11 mouse cellular contexts compared by ENCODE assay signal in genomic region chr11:107156977-107157642, GRCm38 (mm10). TPM values are rescaled to one million over a fixed set of nuclear protein-coding genes. Genes with fewer than 3 reads are reported as not detected.
DNase-seq lines count a peak whose midpoint lies in the region; ATAC-seq and TF ChIP-seq lines count a peak whose summit lies in the region.
"Had no signal": no experiment of that assay in that cellular context is flagged by ENCODE, and none has a peak within 500 bp of the region (broad histone marks: within the 10 kb centered on the region; RNA-seq: fewer than 3 reads in every experiment).

No protein-coding gene starts in this region.

- H3K4me1 ChIP-seq in intestine, embryonic 14.5 days (replicated peaks; ENCODE audit: control insufficient read depth, insufficient read depth, low read length), result no peaks in the 10 kb centered on the region
- H3K4me1 ChIP-seq in intestine, postnatal 0 days (replicated peaks; ENCODE audit: control insufficient read depth, insufficient read depth, low read length), result no peaks in the 10 kb centered on the region
- H3K4me1 ChIP-seq in G1E (ENCODE audit: insufficient read depth, low read depth, low read length), result peaks cover 17% of the 10 kb centered on the region
- H3K4me1 ChIP-seq in neural tube, embryonic 15.5 days, result no peaks in the 10 kb centered on the region

- TF ChIP-seq CTCF in intestine, postnatal 0 days (IDR thresholded peaks at IDR 0.05; ENCODE audit: low read depth), result no peak
- TF ChIP-seq CTCF in G1E (IDR thresholded peaks at IDR 0.05; ENCODE audit: low read depth, low read length) (no peak), Patski (IDR thresholded peaks at IDR 0.05) (no peak)

- H3K4me2 ChIP-seq in intestine, embryonic 14.5 days (ENCODE audit: low read length), result no peak overlapping the region
- no peak overlapping the region for H3K4me2 ChIP-seq in intestine, postnatal 0 days (replicated peaks; ENCODE audit: low read depth)
- H3K4me2 ChIP-seq in neural tube, embryonic 15.5 days, result no peak overlapping the region

- H3K9ac ChIP-seq in intestine, embryonic 14.5 days (ENCODE audit: low read length), result no peak overlapping the region
- H3K9ac ChIP-seq in intestine, postnatal 0 days (ENCODE audit: low read depth, low read length), result no peak overlapping the region
- H3K9ac ChIP-seq in neural tube, embryonic 15.5 days (replicated peaks), result no peak overlapping the region

- H3K27ac ChIP-seq in intestine, embryonic 14.5 days (ENCODE audit: low read depth), result no peak overlapping the region; the same call in 1 of the 2 replicates
- H3K27ac ChIP-seq in intestine, postnatal 0 days (ENCODE audit: low read depth, low read length), result no peak overlapping the region
- no peak overlapping the region for H3K27ac ChIP-seq in neural tube, embryonic 15.5 days (replicated peaks)

- no peak for DNase-seq in intestine, embryonic 14.5 days (ENCODE audit: low spot score)
- DNase-seq in G1E (ENCODE audit: low spot score) (no peak), Patski (ENCODE audit: low read depth, low spot score) (peak; percentile 68)
- peak; percentile 50 for DNase-seq in heart, postnatal 4 days
- DNase-seq in left cerebral cortex, adult 11 months (ENCODE audit: low spot score), result no peak
- DNase-seq: cerebellum, adult 9-10 months; thymus, postnatal 14 days had no signal

- WGBS in intestine, embryonic 14.5 days, result 35% methylated on average over 5 of the region's 5 CpGs
- 41% methylated on average over 5 of the region's 5 CpGs for whole genome bisulfite sequencing in intestine, postnatal 0 days
- 61% methylated on average over 5 of the region's 5 CpGs for WGBS in neural tube, embryonic 15.5 days

- POLR2A ChIA-PET in Patski (lab: Charles Lee), result no interaction called here

- in situ Hi-C loops in Patski (cut with MboI; ENCODE audit: low pct_unique_long_range_greater_than_20kb), result no loop called here

- no peak overlapping the region for H3K4me3 ChIP-seq in intestine, embryonic 14.5 days (ENCODE audit: low read depth, low read length)
- H3K4me3 ChIP-seq in intestine, postnatal 0 days (ENCODE audit: low read depth, low read length), result no peak overlapping the region
- H3K4me3 ChIP-seq in G1E (ENCODE audit: low read depth, low read length), result no peak overlapping the region
- H3K4me3 ChIP-seq in neural tube, embryonic 15.5 days (replicated peaks), result no peak overlapping the region

- no peaks in the 10 kb centered on the region for H3K27me3 ChIP-seq in intestine, embryonic 14.5 days (replicated peaks; ENCODE audit: control insufficient read depth, insufficient read depth, low read length)
- no peaks in the 10 kb centered on the region for H3K27me3 ChIP-seq in intestine, postnatal 0 days (replicated peaks; ENCODE audit: control insufficient read depth, insufficient read depth, low read length)
- peaks cover 3% of the 10 kb centered on the region for H3K27me3 ChIP-seq in G1E (ENCODE audit: insufficient read depth, low read length)
- H3K27me3 ChIP-seq in Patski, result no peaks in the 10 kb centered on the region
- no peaks in the 10 kb centered on the region for H3K27me3 ChIP-seq in neural tube, embryonic 15.5 days (replicated peaks)

- no peaks in the 10 kb centered on the region for H3K36me3 ChIP-seq in intestine, embryonic 14.5 days (ENCODE audit: control insufficient read depth, insufficient read depth, low read length)
- H3K36me3 ChIP-seq in intestine, postnatal 0 days (ENCODE audit: control insufficient read depth, insufficient read depth), result no peaks in the 10 kb centered on the region
- H3K36me3 ChIP-seq in G1E (replicated peaks), result no peaks in the 10 kb centered on the region
- no peaks in the 10 kb centered on the region for H3K36me3 ChIP-seq in neural tube, embryonic 15.5 days

- ATAC-seq in intestine, embryonic 14.5 days (replicated peaks; ENCODE audit: low FRiP score, low TSS enrichment, low read depth), result 0 out of 2 replicates have a peak, but pooled peaks have one; percentile 15
- no peak for ATAC-seq in intestine, postnatal 0 days
- ATAC-seq in G1E (ENCODE audit: extremely low read depth, insufficient number of reproducible peaks, low FRiP score, poor library complexity, severe bottlenecking), result peak; percentile 63
- ATAC-seq in Patski, result peak; percentile 82
- no peak for ATAC-seq in neural tube, embryonic 15.5 days (ENCODE audit: low FRiP score)
- ATAC-seq: forebrain, embryonic 14.5 days; inflammation-experienced regulatory T-cells, adult 6 months had no signal

- CTCF ChIA-PET in Patski (lab: Charles Lee), result interaction anchor here (1.0 to 1.2 kb wide), 4 partner anchors 17 to 55 kb away, joined by 3 to 5 read pairs (median 4); no protein-coding TSS in a partner anchor

- peaks cover 3% of the 10 kb centered on the region; the same call in 1 of the 2 replicates for H3K9me3 ChIP-seq in intestine, embryonic 14.5 days (ENCODE audit: control insufficient read depth, low read length)
- H3K9me3 ChIP-seq in intestine, postnatal 0 days (ENCODE audit: control insufficient read depth), result no peaks in the 10 kb centered on the region
- peaks cover 5% of the 10 kb centered on the region; the same call in 1 of the 2 replicates for H3K9me3 ChIP-seq in G1E (replicated peaks)
- no peaks in the 10 kb centered on the region for H3K9me3 ChIP-seq in neural tube, embryonic 15.5 days (replicated peaks)

RNA-seq across cellular contexts. Expression of gene Bptf, which starts 25.2 kb away (rescaled TPM):
- polyA plus RNA-seq in intestine, embryonic 14.5 days (2014; fragmentation: Nextera tagmentation; extraction: Ambion mirVana), result 38.6 and 42.3 TPM in 2 replicates
- polyA plus RNA-seq in intestine, postnatal 0 days (2015; fragmentation: Nextera tagmentation; extraction: Ambion mirVana), result 14.4 and 17.8 TPM in 2 replicates
- 75.6 and 86.4 TPM in 2 replicates for total RNA-seq in G1E (2014; fragmentation: Nextera tagmentation)
- total RNA-seq in G1E (2017), result 25.5 and 28.5 TPM in 2 replicates
- polyA plus RNA-seq in G1E (2012), result 48.1 and 53.7 TPM in 2 replicates
- polyA plus RNA-seq in Patski (2021), result 47.4 TPM
- total RNA-seq in heart, postnatal 4 days (2021), result 10 to 100 TPM; 42.0 to 44.8 TPM
- 26.6 and 27.5 TPM in 2 replicates for polyA plus RNA-seq in neural tube, embryonic 15.5 days (2015; fragmentation: Nextera tagmentation; extraction: Ambion mirVana)

RNA-seq across cellular contexts. Expression of gene Nol11, which starts 32.1 kb away (rescaled TPM):
- polyA plus RNA-seq in intestine, embryonic 14.5 days (2014; fragmentation: Nextera tagmentation; extraction: Ambion mirVana), result 54.4 and 58.0 TPM in 2 replicates
- 14.8 TPM in 2 replicates for polyA plus RNA-seq in intestine, postnatal 0 days (2015; fragmentation: Nextera tagmentation; extraction: Ambion mirVana)
- total RNA-seq in G1E (2014; fragmentation: Nextera tagmentation), result 75.8 and 84.8 TPM in 2 replicates
- total RNA-seq in G1E (2017), result 42.1 and 49.5 TPM in 2 replicates
- polyA plus RNA-seq in G1E (2012), result 1.2 and 1.8 TPM in 2 replicates
- 34.3 TPM for polyA plus RNA-seq in Patski (2021)
- 10 to 100 TPM; 28.5 to 30.8 TPM for total RNA-seq in heart, postnatal 4 days (2021)
- polyA plus RNA-seq in neural tube, embryonic 15.5 days (2015; fragmentation: Nextera tagmentation; extraction: Ambion mirVana), result 46.0 and 46.1 TPM in 2 replicates

Comparison
In these comparisons a context has a peak if more than half of its experiments do, and no peak if none do; other contexts are left out.
1. ATAC-seq: peak in intestine, embryonic 14.5 days (single experiment), G1E (single experiment) and Patski (single experiment); none in intestine, postnatal 0 days (single experiment) and neural tube, embryonic 15.5 days (single experiment).
2. DNase-seq: peak in Patski (single experiment) and heart, postnatal 4 days (single experiment); none in intestine, embryonic 14.5 days (single experiment), G1E (single experiment) and left cerebral cortex, adult 11 months (single experiment).